Mouse (Mus musculus): ENCODE measurements at regions not wholly inside any gene's neighbourhood (a gene's known extent, or its start where the extent isn't known, plus 50 kb on each side); places are given as distances from the start of the nearest gene placed in this dataset.

GRCm38 (mm10) chr4:105282681-105283462 is 125.7 kb downstream of the Plpp3 start:
- H3K36me3 ChIP-seq (ENCODE audit: control insufficient read depth, insufficient read depth, low read length): no peaks in the 10 kb centered on the region
- H3K27me3 ChIP-seq (ENCODE audit: control insufficient read depth, insufficient read depth, low read length): no peaks in the 10 kb centered on the region
- no peak overlapping the region for H3K4me3 ChIP-seq (ENCODE audit: control insufficient read depth, low read depth, low read length)
- no peaks in the 10 kb centered on the region for H3K4me1 ChIP-seq (ENCODE audit: control insufficient read depth, insufficient read depth, low read length)
- H3K27ac ChIP-seq (ENCODE audit: control insufficient read depth, insufficient read depth, low read depth, low read length): no peak overlapping the region
- TF ChIP-seq POLR2A (IDR thresholded peaks at IDR 0.05; ENCODE audit: control insufficient read depth, low read depth, low read length) (no peak), CTCF (IDR thresholded peaks at IDR 0.05; ENCODE audit: control insufficient read depth, insufficient read depth, insufficient replicate concordance, low read depth, low read length) (no peak)

- H3K4me1 ChIP-seq (ENCODE audit: control insufficient read depth, insufficient read depth, low read length): no peaks in the 10 kb centered on the region
- no peaks in the 10 kb centered on the region for H3K27me3 ChIP-seq (ENCODE audit: control insufficient read depth, insufficient read depth, low read length)
- H3K36me3 ChIP-seq (ENCODE audit: control insufficient read depth, insufficient read depth, low read length): no peaks in the 10 kb centered on the region
- TF ChIP-seq POLR2A (IDR thresholded peaks at IDR 0.05; ENCODE audit: control insufficient read depth, low read depth, low read length) (no peak), CTCF (IDR thresholded peaks at IDR 0.05; ENCODE audit: control insufficient read depth, insufficient read depth, insufficient replicate concordance, low read depth, low read length) (no peak)
- no peak overlapping the region for H3K27ac ChIP-seq (ENCODE audit: control insufficient read depth, insufficient read depth, low read depth, low read length)
- no peak overlapping the region for H3K4me3 ChIP-seq (ENCODE audit: control insufficient read depth, low read depth, low read length)
These were observed 128.4 kb downstream of the Plpp3 start for GRCm38 (mm10) chr4:105285431-105286013.

- Histone ChIP-seq H3K27me3 (ENCODE audit: control insufficient read depth, insufficient read depth, low read length) (no peaks in the 10 kb centered on the region), H3K36me3 (ENCODE audit: control insufficient read depth, insufficient read depth, low read length) (no peaks in the 10 kb centered on the region), H3K4me1 (ENCODE audit: control insufficient read depth, insufficient read depth, low read length) (no peaks in the 10 kb centered on the region), H3K4me3 (ENCODE audit: control insufficient read depth, low read depth, low read length) (no peak overlapping the region), H3K27ac (ENCODE audit: control insufficient read depth, insufficient read depth, low read depth, low read length) (no peak overlapping the region)
- TF ChIP-seq CTCF (IDR thresholded peaks at IDR 0.05; ENCODE audit: control insufficient read depth, insufficient read depth, insufficient replicate concordance, low read depth, low read length): no peak
- TF ChIP-seq POLR2A (IDR thresholded peaks at IDR 0.05; ENCODE audit: control insufficient read depth, low read depth, low read length): no peak
These were observed 129.2 kb downstream of the Plpp3 start for GRCm38 (mm10) chr4:105286299-105286698.

- no peaks in the 10 kb centered on the region for H3K27me3 ChIP-seq (ENCODE audit: control insufficient read depth, insufficient read depth, low read length)
- TF ChIP-seq CTCF (IDR thresholded peaks at IDR 0.05; ENCODE audit: control insufficient read depth, insufficient read depth, insufficient replicate concordance, low read depth, low read length): no peak
- no peak for TF ChIP-seq POLR2A (IDR thresholded peaks at IDR 0.05; ENCODE audit: control insufficient read depth, low read depth, low read length)
- H3K36me3 ChIP-seq (ENCODE audit: control insufficient read depth, insufficient read depth, low read length): no peaks in the 10 kb centered on the region
- H3K4me3 ChIP-seq (ENCODE audit: control insufficient read depth, low read depth, low read length): no peak overlapping the region
- H3K4me1 ChIP-seq (ENCODE audit: control insufficient read depth, insufficient read depth, low read length): no peaks in the 10 kb centered on the region
- no peak overlapping the region for H3K27ac ChIP-seq (ENCODE audit: control insufficient read depth, insufficient read depth, low read depth, low read length)
These were observed 129.7 kb downstream of the Plpp3 start for GRCm38 (mm10) chr4:105286809-105287208.

- H3K27ac ChIP-seq (ENCODE audit: control insufficient read depth, insufficient read depth, low read depth, low read length): no peak overlapping the region
- TF ChIP-seq POLR2A (IDR thresholded peaks at IDR 0.05; ENCODE audit: control insufficient read depth, low read depth, low read length) (no peak), CTCF (IDR thresholded peaks at IDR 0.05; ENCODE audit: control insufficient read depth, insufficient read depth, insufficient replicate concordance, low read depth, low read length) (no peak)
- H3K4me1 ChIP-seq (ENCODE audit: control insufficient read depth, insufficient read depth, low read length): no peaks in the 10 kb centered on the region
- H3K27me3 ChIP-seq (ENCODE audit: control insufficient read depth, insufficient read depth, low read length): no peaks in the 10 kb centered on the region
- no peaks in the 10 kb centered on the region for H3K36me3 ChIP-seq (ENCODE audit: control insufficient read depth, insufficient read depth, low read length)
- H3K4me3 ChIP-seq (ENCODE audit: control insufficient read depth, low read depth, low read length): no peak overlapping the region
These were observed 130.3 kb downstream of the Plpp3 start for GRCm38 (mm10) chr4:105287419-105287818.

- H3K4me1 ChIP-seq (ENCODE audit: control insufficient read depth, insufficient read depth, low read length): no peaks in the 10 kb centered on the region
- H3K27ac ChIP-seq (ENCODE audit: control insufficient read depth, insufficient read depth, low read depth, low read length): no peak overlapping the region
- no peak overlapping the region for H3K4me3 ChIP-seq (ENCODE audit: control insufficient read depth, low read depth, low read length)
- H3K27me3 ChIP-seq (ENCODE audit: control insufficient read depth, insufficient read depth, low read length): no peaks in the 10 kb centered on the region
- H3K36me3 ChIP-seq (ENCODE audit: control insufficient read depth, insufficient read depth, low read length): no peaks in the 10 kb centered on the region
- TF ChIP-seq CTCF (IDR thresholded peaks at IDR 0.05; ENCODE audit: control insufficient read depth, insufficient read depth, insufficient replicate concordance, low read depth, low read length) (no peak), POLR2A (IDR thresholded peaks at IDR 0.05; ENCODE audit: control insufficient read depth, low read depth, low read length) (no peak)
These were observed 132.5 kb downstream of the Plpp3 start for GRCm38 (mm10) chr4:105289635-105290034.

- TF ChIP-seq CTCF (IDR thresholded peaks at IDR 0.05; ENCODE audit: control insufficient read depth, insufficient read depth, insufficient replicate concordance, low read depth, low read length) (no peak), POLR2A (IDR thresholded peaks at IDR 0.05; ENCODE audit: control insufficient read depth, low read depth, low read length) (no peak)
- H3K4me1 ChIP-seq (ENCODE audit: control insufficient read depth, insufficient read depth, low read length): no peaks in the 10 kb centered on the region
- no peaks in the 10 kb centered on the region for H3K27me3 ChIP-seq (ENCODE audit: control insufficient read depth, insufficient read depth, low read length)
- no peak overlapping the region for H3K27ac ChIP-seq (ENCODE audit: control insufficient read depth, insufficient read depth, low read depth, low read length)
- no peak overlapping the region for H3K4me3 ChIP-seq (ENCODE audit: control insufficient read depth, low read depth, low read length)
- H3K36me3 ChIP-seq (ENCODE audit: control insufficient read depth, insufficient read depth, low read length): no peaks in the 10 kb centered on the region
These were observed 133.8 kb downstream of the Plpp3 start for GRCm38 (mm10) chr4:105290847-105291475.

Measured in testis, adult 2 months (tissue).